Mouse (Mus musculus) olfactory bulb, adult 2 months (tissue): ENCODE measurements around the gene Cmklr1.

ENCODE experiments used
- CTCF ChIP-seq: fragments of 200-500 bp; IDR thresholded peaks from 2 replicates; pipeline ENCODE4 v1.5.1; 2012; ENCODE audit warnings: low read depth, mild to moderate bottlenecking, low read length, moderate library complexity; ENCODE audit not compliant: insufficient read depth
- POLR2A ChIP-seq: fragments of 200-500 bp; IDR thresholded peaks from 2 replicates; pipeline ENCODE4 v1.6.1; 2012; ENCODE audit warnings: mild to moderate bottlenecking, low read depth, low read length, moderate library complexity; ENCODE audit not compliant: insufficient read depth

GRCm38 (mm10) chr5:113564463-113564862 lies 85.8 kb downstream of the Cmklr1 start:
- no peak for TF ChIP-seq POLR2A
- TF ChIP-seq CTCF = no peak
